Mouse (Mus musculus) megakaryocyte, adult 5-6 weeks (primary cell): ENCODE measurements around the gene Rbm39. TPM values are rescaled to one million over a fixed set of nuclear protein-coding genes. Genes with fewer than 3 reads are reported as not detected.
"Not testable (repeated sequence)": the region's sequence is repeated elsewhere in the genome, so short reads cannot be mapped to it uniquely, and the experiment has no call there.

Source experiments
- ATAC-seq: 2 replicates; pipeline ENCODE4 v1.8.0; 2016; ENCODE audit warnings: mild to moderate bottlenecking, inconsistent platforms; ENCODE audit not compliant: poor library complexity, severe bottlenecking
- total RNA-seq, 2 experiments: library from RNA; stranded (forward) in 1 of 2; stranded (reverse) in 1 of 2; fragments of 153-499, 151-499 nt in 1 of 2; fragments of 221-1000, 200-1000 nt in 1 of 2; gene quantifications; 2 replicates each; pipeline versions ENCODE4 v1.2.3 to v1.2.4; 2015 to 2017

Rbm39 gene
- total RNA-seq (2015) (443 and 462 TPM in 2 replicates), total RNA-seq (2017) (508 and 552 TPM in 2 replicates)

GRCm38 (mm10) chr2:156180094-156180821 lies at the start of gene Rbm39:
TSS of gene Rbm39 (minus strand) at chr2:156180238.
- ATAC-seq = peak; percentile 90

- no peak for ATAC-seq
These were observed 49.1 kb upstream of the Rbm39 start for GRCm38 (mm10) chr2:156229171-156229570.

GRCm38 (mm10) chr2:156227689-156228088 lies 47.7 kb upstream of the Rbm39 start:
- no peak for ATAC-seq

DNA sequence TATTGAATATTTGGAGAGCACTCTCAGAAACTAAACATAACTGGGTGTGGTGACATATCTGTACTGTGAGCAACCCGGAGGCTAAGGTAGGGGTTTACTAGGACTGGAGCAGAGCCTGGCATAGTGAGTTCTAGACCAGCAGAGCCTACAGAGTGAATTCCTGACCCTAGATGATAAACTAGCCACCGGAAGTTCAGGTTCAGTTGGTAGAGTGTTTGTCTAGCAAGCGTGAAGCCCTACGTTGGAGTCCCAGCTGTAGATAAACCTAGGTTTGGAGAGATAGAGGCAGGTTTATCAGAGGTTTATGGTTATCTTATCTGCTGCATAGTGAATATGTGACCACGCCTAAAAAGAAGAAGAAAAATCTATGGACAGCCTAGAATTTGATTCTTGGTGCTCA lies 44.0 kb upstream of the Rbm39 start:
- ATAC-seq = no peak

DNA sequence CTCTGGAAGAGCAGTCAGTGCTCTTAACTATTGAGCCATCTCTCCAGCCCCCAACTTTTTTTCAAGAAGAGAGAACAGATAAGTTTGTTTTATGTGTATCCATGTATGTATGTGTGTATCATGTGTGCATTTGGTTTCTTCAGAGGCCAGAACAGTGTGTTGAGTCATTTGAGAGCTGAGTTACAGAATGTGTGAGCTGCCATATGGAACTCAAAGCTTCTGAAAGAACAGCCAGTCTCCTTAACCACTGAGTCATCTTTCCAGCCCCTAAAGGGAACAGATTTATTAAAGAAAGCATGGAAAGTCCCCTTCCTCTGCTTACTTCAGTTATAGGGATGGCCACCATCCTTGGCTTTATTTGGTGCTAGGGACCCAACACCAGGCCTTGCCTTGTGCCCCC lies 42.1 kb upstream of the Rbm39 start:
- no peak for ATAC-seq

- ATAC-seq = no peak
These were observed 37.7 kb upstream of the Rbm39 start for GRCm38 (mm10) chr2:156217786-156218185.

- ATAC-seq = no peak
These were observed 23.9 kb upstream of the Rbm39 start for GRCm38 (mm10) chr2:156203917-156204316.

GRCm38 (mm10) chr2:156202848-156203437 lies 22.9 kb upstream of the Rbm39 start:
- ATAC-seq = no peak

DNA sequence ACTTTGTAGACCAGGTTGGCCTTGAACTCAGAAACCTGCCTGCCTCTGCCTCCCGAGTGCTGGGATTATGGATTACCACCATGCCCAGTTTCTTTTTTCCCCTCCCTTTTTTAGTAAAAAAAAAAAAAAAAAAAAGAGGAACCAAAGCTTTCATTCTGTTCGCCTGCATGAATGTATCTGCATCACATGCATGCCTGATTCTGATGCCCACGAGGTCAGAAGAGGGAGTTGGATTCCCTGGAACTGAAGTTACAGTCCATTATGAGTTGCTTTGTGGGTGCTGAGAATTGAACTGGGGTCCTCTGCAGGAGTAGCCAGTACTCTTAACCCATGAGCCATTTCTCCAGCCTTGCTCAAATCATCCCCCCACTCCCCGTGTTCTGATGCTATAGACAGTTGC lies 21.4 kb upstream of the Rbm39 start:
- ATAC-seq = no peak

DNA sequence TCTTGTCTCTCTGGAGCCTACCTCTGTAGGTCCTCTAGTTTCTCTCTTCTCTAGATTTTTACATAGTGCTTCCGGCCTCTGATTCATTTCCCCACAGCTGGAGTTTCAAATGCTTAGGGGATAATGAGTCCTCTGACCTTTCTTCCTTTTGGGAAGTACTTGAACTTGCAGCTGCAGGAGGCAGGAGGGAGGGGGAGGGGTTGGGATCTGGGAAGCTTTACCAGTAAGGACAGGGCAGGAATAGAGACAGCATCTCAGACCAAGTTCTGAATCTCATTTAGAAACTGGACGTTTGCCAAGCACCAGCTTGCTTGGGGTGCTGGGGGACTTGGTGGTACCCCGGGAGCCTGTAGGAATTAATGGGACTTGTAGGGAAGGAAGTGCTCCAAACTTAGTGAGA lies 19.9 kb upstream of the Rbm39 start:
- ATAC-seq = no peak

DNA sequence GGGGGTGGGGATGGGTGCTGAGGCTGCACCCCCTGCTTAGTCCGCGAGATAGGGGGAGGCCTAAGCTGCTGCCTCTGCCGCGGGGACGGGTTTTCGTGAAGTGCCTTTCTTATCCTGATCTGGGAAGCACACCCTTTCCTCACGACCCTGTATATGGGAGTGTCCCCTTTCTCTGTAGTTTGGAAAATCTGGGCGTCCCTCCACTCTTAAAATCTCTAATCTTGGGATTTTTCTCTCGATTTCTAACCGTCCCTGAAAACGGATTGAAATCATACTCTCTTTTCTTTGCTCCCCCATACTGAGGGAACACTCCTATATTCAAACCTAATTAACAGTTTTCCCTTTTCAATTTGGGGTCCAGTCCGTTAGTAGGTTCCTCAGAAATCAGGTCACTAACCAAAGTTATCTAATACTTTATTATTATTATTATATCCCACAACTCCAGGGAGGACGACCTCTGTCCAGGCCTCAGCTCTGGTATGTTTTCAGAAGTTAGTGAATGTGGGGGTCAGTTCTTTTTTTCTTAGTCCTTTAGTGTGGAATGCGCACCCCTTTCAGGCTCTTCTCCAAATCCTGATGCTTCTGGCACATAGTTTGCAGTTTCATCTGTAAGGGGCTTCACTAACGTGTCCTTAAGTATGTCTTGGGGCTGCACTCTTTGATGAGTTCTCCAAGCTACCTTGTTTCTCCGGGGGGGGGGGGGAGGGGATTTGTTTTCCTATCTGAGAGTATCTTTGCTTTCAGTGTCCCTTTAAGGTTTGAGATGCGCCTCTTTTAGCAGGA lies 17.3 kb upstream of the Rbm39 start:
- ATAC-seq = no peak

- peak; percentile 95 for ATAC-seq
These were observed 16.5 kb upstream of the Rbm39 start, which contains the start of gene Phf20 for GRCm38 (mm10) chr2:156196302-156197128. TSS of gene Phf20 (plus strand) at chr2:156196466.

GRCm38 (mm10) chr2:156194571-156194970 lies 14.5 kb upstream of the Rbm39 start:
- no peak for ATAC-seq

DNA sequence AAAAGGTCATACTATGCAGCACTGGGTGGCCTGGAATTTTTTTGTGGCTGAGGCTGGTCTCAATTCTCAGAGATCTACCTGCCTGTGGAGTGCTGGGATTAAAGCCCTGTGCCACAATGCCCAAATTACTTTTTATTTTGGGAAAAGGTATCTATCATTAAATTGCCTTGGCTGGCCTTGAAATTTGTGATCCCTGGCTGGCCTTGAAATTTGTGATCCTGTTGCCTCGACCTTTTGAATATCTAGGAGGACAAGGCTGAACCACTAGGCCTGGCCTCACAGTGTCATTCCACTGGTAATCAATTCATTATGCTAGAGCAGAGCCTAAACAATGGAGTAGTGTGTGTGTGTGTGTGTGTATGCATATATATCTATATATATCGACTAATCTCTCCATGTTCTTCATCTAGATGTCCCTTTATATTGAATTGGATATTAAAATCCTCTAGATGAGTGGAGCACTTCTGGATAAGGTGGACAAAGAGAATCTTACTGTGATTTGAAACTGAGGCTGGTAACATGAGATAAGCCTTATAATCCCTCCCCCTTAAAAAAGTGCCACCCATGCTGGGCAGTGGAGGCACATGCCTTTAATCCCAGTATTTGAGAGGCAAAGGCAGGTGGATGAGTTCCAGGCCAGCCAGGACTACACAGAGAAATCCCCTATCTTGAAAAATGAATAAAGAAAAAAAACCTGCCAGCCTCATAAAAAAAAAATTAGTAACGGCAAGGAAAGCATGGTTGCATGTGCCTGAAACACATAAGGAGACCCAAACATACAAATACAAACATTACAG lies 13.2 kb upstream of the Rbm39 start:
- no peak for ATAC-seq

DNA sequence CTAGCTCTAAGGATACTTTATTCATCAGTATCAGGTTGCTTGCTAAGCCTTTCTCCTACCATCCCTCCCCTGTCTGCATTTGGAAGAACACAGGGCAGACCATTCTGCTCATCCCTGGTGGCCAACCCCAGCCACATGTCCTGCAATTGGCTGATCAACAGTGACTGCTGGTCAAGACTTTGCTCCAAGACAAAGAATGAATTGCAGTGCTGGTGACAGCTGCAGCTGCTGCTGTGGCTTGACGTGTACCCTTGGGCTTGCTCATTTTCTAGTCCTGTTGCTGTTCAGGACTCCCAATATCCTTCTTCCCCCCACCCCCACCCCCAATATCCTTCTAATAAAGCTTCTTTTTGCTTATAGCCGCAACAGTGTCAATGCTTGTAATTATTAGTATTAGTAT lies 12.0 kb upstream of the Rbm39 start:
- ATAC-seq = no peak

- no peak for ATAC-seq
These were observed 11.5 kb upstream of the Rbm39 start for GRCm38 (mm10) chr2:156191540-156191939.

GRCm38 (mm10) chr2:156190004-156190896 lies 10.2 kb upstream of the Rbm39 start:
- ATAC-seq = peak; percentile 97

- ATAC-seq = not testable (repeated sequence)
These were observed 9.2 kb upstream of the Rbm39 start for GRCm38 (mm10) chr2:156189241-156189640.

- no peak for ATAC-seq
These were observed 1.6 kb upstream of the Rbm39 start for GRCm38 (mm10) chr2:156181592-156181991.
